Comparison of ENCODE assay signal across 8 mouse cellular contexts in genomic region chr9:57861951-57862471, GRCm38 (mm10). TPM values are rescaled to one million over a fixed set of nuclear protein-coding genes. Genes with fewer than 3 reads are reported as not detected.
DNase-seq lines count a peak whose midpoint lies in the region; TF ChIP-seq lines count a peak whose summit lies in the region.

No protein-coding gene starts in this region.

- no peak overlapping the region for H3K9ac ChIP-seq in MEL (ENCODE audit: control insufficient read depth, low read depth, low read length, poor library complexity, severe bottlenecking)

- no peaks in the 10 kb centered on the region for H3K79me2 ChIP-seq in MEL (ENCODE audit: control insufficient read depth, insufficient read depth, low read length, poor library complexity)

- TF ChIP-seq CTCF in MEL (IDR thresholded peaks at IDR 0.05 in 2 of 3, conservative IDR thresholded peaks at IDR 0.05 in 1 of 3; ENCODE audit: control insufficient read depth in 1 of 3, insufficient read depth in 1 of 3, low read depth in 2 of 3, low read length in 3 of 3, poor library complexity in 1 of 3, severe bottlenecking in 1 of 3), result peak; percentile 53 to 80 (median 57)
- TF ChIP-seq CTCF in cerebellum, adult 2 months (IDR thresholded peaks at IDR 0.05; ENCODE audit: borderline replicate concordance, insufficient read depth, low read depth, low read length), result peak; percentile 84

- no peaks in the 10 kb centered on the region for H3K9me3 ChIP-seq in MEL (replicated peaks; ENCODE audit: insufficient read depth, low read length)

- TF ChIP-seq RAD21 in MEL (IDR thresholded peaks at IDR 0.05; ENCODE audit: low read depth, low read length), result peak; percentile 73

- no peak for TF ChIP-seq EP300 in MEL (IDR thresholded peaks at IDR 0.05; ENCODE audit: low read depth in 1 of 2, low read length in 2 of 2)

- H3K27ac ChIP-seq in MEL (ENCODE audit: control insufficient read depth, low read depth, low read length), result no peak overlapping the region
- H3K27ac ChIP-seq in cerebellum, adult 2 months (ENCODE audit: insufficient read depth, low read length), result no peak overlapping the region

- DNase-seq in A20 (ENCODE audit: low read depth, low spot score) (peak; percentile 75), MEL (ENCODE audit: low read depth, low spot score) (peak; percentile 65)
- DNase-seq in cerebellum, adult 2 months, result peak; percentile 63 to 76
- peak; percentile 63 to 81 for DNase-seq in frontal cortex, adult 2 months (ENCODE audit: extremely low spot score in 1 of 2, low spot score in 1 of 2)
- DNase-seq in layer of hippocampus, adult 11-12 months (ENCODE audit: low spot score), result peak; percentile 65
- DNase-seq in lung, postnatal 10 days, result peak; percentile 72
- peak; percentile 82 for DNase-seq in retina, embryonic 14.5 days (ENCODE audit: low spot score)
- peak; percentile 29 for DNase-seq in yolk sac, embryonic 10.5 days (ENCODE audit: low spot score)

- no peaks in the 10 kb centered on the region for H3K4me1 ChIP-seq in MEL (ENCODE audit: control insufficient read depth in 1 of 2, insufficient read depth in 2 of 2, low read length in 2 of 2)
- H3K4me1 ChIP-seq in cerebellum, adult 2 months (ENCODE audit: control insufficient read depth, insufficient read depth, low read length), result no peaks in the 10 kb centered on the region; the same call in 1 of the 2 replicates

- TF ChIP-seq POLR2A in MEL (IDR thresholded peaks at IDR 0.05; ENCODE audit: control insufficient read depth in 1 of 2, insufficient read depth in 1 of 2, low read depth in 1 of 2, low read length in 2 of 2, poor library complexity in 1 of 2), result no peak
- TF ChIP-seq POLR2A in cerebellum, adult 2 months (IDR thresholded peaks at IDR 0.05; ENCODE audit: borderline replicate concordance, insufficient read depth, low read length), result no peak

- H3K4me3 ChIP-seq in MEL (ENCODE audit: control insufficient read depth in 1 of 2, insufficient read depth in 1 of 2, low read depth in 2 of 2, low read length in 2 of 2), result no peak overlapping the region
- H3K4me3 ChIP-seq in cerebellum, adult 2 months (replicated peaks; ENCODE audit: insufficient read depth, low read depth, low read length), result peak overlapping the region; percentile 48

- H3K36me3 ChIP-seq in MEL (ENCODE audit: control insufficient read depth in 1 of 2, insufficient read depth in 2 of 2, low read length in 2 of 2), result no peaks in the 10 kb centered on the region

- WGBS in cerebellum, adult 2 months, result 11% methylated on average over 9 of the region's 9 CpGs

- H3K27me3 ChIP-seq in MEL (ENCODE audit: control insufficient read depth in 1 of 2, insufficient read depth in 2 of 2, low read length in 2 of 2), result peaks cover 12 to 13% of the 10 kb centered on the region in 2 experiments
- no peaks in the 10 kb centered on the region for H3K27me3 ChIP-seq in cerebellum, adult 2 months (ENCODE audit: control insufficient read depth, insufficient read depth, low read length)

TF ChIP-seq in MEL, 35 proteins besides CTCF, POLR2A, EP300 and RAD21:
- no peak for TF ChIP-seq ETS1 (IDR thresholded peaks at IDR 0.05; ENCODE audit: low read depth, low read length)
- TF ChIP-seq ZC3H11A (IDR thresholded peaks at IDR 0.05; ENCODE audit: low read depth, low read length), result peak; percentile 70
- peak; percentile 91 for TF ChIP-seq SMC3 (IDR thresholded peaks at IDR 0.05; ENCODE audit: low read depth, low read length)

RNA-seq across cellular contexts. Expression of gene Arid3b, which starts 25.4 kb away (rescaled TPM):
- total RNA-seq in MEL (2012; rRNA removed), result 2.1 and 2.3 TPM in 2 replicates
- 1 to 10 TPM in 1 of 2 experiments, not detected in 1; 7.4 TPM for polyA plus RNA-seq in MEL (2012; ENCODE audit: insufficient read depth in 1 of 2, insufficient read length in 2 of 2, low read depth in 1 of 2, low replicate concordance in 2 of 2, missing spikeins in 1 of 2)
- polyA plus RNA-seq in cerebellum, adult 2 months (2012; rRNA removed), result 5.8 and 6.4 TPM in 2 replicates
- polyA plus RNA-seq in frontal cortex, adult 2 months (2012; rRNA removed), result 6.9 and 8.2 TPM in 2 replicates

RNA-seq across cellular contexts. Expression of gene Ubl7, which starts 48.8 kb away (rescaled TPM):
- 22.7 and 23.7 TPM in 2 replicates for total RNA-seq in MEL (2012; rRNA removed)
- polyA plus RNA-seq in MEL (2012; ENCODE audit: insufficient read depth in 1 of 2, insufficient read length in 2 of 2, low read depth in 1 of 2, low replicate concordance in 2 of 2, missing spikeins in 1 of 2), result 10 to 100 TPM in 1 of 2 experiments, not detected in 1; 89.6 TPM
- polyA plus RNA-seq in cerebellum, adult 2 months (2012; rRNA removed), result 133 and 140 TPM in 2 replicates
- 118 and 126 TPM in 2 replicates for polyA plus RNA-seq in frontal cortex, adult 2 months (2012; rRNA removed)

Comparison
In these comparisons a context has a peak if more than half of its experiments do, and no peak if none do; other contexts are left out.
1. DNase-seq: peak in every context shown above with its lines; median percentile 82 in retina, embryonic 14.5 days; 75 in A20; 72 in frontal cortex, adult 2 months; 72 in lung, postnatal 10 days; 70 in cerebellum, adult 2 months; 65 in MEL; 65 in layer of hippocampus, adult 11-12 months; 29 in yolk sac, embryonic 10.5 days.